Mouse (Mus musculus) layer of hippocampus, postnatal 36 days (tissue): ENCODE measurements around the gene Ciao2a. TPM values are rescaled to one million over a fixed set of nuclear protein-coding genes. Genes with fewer than 3 reads are reported as not detected.

Source experiments
- DNase-seq, 2 experiments: peaks; one replicate each; pipeline ENCODE4 v3.0.0; 2022
- total RNA-seq, 2 experiments: library from RNA; stranded (reverse); gene quantifications; 2 replicates each; pipeline ENCODE4 v1.2.3; 2021

The Ciao2a gene
- total RNA-seq, 2 experiments from 2014 or later: 29.5 to 30.0 TPM

- DNase-seq: no peak
These were observed 40.8 kb downstream of the Ciao2a start for GRCm38 (mm10) chr9:66167222-66167621.

GRCm38 (mm10) chr9:66168233-66168632 is 41.8 kb downstream of the Ciao2a start:
- no peak for DNase-seq

- DNase-seq: no peak
These were observed 44.1 kb downstream of the Ciao2a start for GRCm38 (mm10) chr9:66170506-66170905.

GRCm38 (mm10) chr9:66171275-66171921 is 45.0 kb downstream of the Ciao2a start:
- no peak for DNase-seq

- DNase-seq: no peak
These were observed 47.0 kb downstream of the Ciao2a start for GRCm38 (mm10) chr9:66173316-66173855.

GRCm38 (mm10) chr9:66174985-66175384 is 48.6 kb downstream of the Ciao2a start:
- DNase-seq: no peak

GRCm38 (mm10) chr9:66177975-66178374 is 51.6 kb downstream of the Ciao2a start:
- no peak for DNase-seq

- DNase-seq: no peak
These were observed 53.4 kb downstream of the Ciao2a start for GRCm38 (mm10) chr9:66179795-66180194.

GRCm38 (mm10) chr9:66181126-66181825 is 54.9 kb downstream of the Ciao2a start:
- DNase-seq: no peak

- DNase-seq: no peak
These were observed 55.6 kb downstream of the Ciao2a start for GRCm38 (mm10) chr9:66181826-66182678.

GRCm38 (mm10) chr9:66182679-66182993 is 56.2 kb downstream of the Ciao2a start:
- DNase-seq: no peak

GRCm38 (mm10) chr9:66183023-66183422 is 56.6 kb downstream of the Ciao2a start:
- DNase-seq: no peak

- no peak for DNase-seq
These were observed 58.2 kb downstream of the Ciao2a start for GRCm38 (mm10) chr9:66184572-66184971.

GRCm38 (mm10) chr9:66186426-66186825 is 60.0 kb downstream of the Ciao2a start:
- no peak for DNase-seq

Other genes starting within 250 kb of the Ciao2a start
- 1 to 10 TPM in 1 of 2 experiments, under 1 TPM in 1; 0.85 to 1.6 TPM for gene Pclaf, start 236.4 kb upstream of the Ciao2a start, total RNA-seq
- 10 to 100 TPM; 38.1 to 41.6 TPM for gene Trip4, start 217.8 kb upstream of the Ciao2a start, total RNA-seq
- 10 to 100 TPM; 40.6 to 45.1 TPM for gene Csnk1g1, start 217.7 kb upstream of the Ciao2a start, total RNA-seq
- 100 to 1,000 TPM; 194 to 206 TPM for gene Ppib, start 66.4 kb upstream of the Ciao2a start, total RNA-seq
- gene Snx22, start 56.9 kb upstream of the Ciao2a start, total RNA-seq: 1 to 10 TPM; 5.5 to 6.0 TPM
- gene Snx1, start within 50 bp of the Ciao2a start, total RNA-seq: 10 to 100 TPM; 86.9 to 93.2 TPM
- under 1 TPM; 0.90 to 0.91 TPM for gene Dapk2, start 31.6 kb downstream of the Ciao2a start, total RNA-seq
- gene Herc1, start 223.8 kb downstream of the Ciao2a start, total RNA-seq: 100 to 1,000 TPM; 106 to 113 TPM